Mouse (Mus musculus): ENCODE measurements around the gene Otog.
A peak's percentile ranks its signal among the peaks of the same experiment; 100 is the strongest.

Gene Otog

DNA sequence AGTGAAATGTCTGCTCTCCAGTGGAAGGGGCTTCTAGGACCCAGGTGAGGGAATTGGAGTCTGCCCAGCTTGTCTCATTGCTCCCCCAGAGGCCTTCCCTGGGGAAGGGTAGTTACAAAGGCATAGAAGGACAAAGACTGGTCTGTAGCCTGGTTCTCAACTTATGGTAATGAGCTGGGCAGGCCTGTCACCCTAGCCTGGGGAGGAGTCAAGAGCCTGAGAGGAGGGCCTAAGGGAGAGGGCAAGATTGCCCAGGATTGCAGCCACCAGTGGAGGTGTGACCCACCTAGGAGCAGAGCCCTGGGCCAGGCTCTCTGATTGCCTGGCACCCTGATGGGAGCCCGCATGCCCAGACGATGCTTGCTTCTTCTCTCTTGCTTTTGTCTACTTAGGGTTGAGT lies at the start of gene Otog:
Gene Otog, plus strand, starts transcription at position 292 of the 400 bp plus-strand sequence.
- no peak for DNase-seq

DNA sequence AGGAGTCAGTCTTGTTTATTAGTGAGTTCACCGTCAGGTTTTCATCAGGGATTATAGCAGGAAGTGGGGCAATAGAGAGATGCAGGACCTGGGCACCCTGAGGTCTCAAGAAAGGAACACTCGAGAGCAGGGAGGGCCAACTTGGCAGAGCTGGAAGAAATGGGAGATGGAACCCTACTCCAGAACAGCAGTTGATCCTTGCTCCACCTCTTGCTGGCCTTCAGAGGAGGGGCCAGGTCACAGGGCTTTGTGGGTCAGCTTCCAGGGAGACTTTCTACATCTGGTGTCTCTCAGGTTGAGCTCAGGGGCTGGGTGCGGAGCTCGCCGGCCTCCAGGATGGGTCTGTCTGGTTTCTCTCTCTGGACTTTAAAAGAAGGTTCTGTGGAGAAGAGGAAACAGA lies 45.4 kb upstream of the Otog start:
- DNase-seq, result no peak

DNA sequence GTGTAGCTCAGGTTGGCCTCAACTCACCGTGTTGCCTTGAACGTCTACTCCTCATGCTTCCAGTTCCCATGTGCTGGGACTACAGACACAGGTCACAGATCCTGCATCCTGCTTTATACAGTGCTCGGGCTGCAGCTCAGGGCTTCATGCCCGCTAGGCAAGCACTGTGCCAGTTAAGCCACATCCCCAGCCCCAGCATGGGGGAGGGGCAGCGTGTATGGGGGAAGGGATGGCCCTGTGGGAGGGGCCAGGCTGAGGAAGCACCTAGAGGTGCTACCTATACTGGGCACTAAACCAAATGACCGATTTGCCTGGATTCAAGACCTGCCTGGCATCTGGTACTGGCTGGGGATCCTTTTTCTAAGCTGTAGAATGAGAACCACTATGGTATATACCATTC lies 40.8 kb upstream of the Otog start:
- DNase-seq, result no peak

DNA sequence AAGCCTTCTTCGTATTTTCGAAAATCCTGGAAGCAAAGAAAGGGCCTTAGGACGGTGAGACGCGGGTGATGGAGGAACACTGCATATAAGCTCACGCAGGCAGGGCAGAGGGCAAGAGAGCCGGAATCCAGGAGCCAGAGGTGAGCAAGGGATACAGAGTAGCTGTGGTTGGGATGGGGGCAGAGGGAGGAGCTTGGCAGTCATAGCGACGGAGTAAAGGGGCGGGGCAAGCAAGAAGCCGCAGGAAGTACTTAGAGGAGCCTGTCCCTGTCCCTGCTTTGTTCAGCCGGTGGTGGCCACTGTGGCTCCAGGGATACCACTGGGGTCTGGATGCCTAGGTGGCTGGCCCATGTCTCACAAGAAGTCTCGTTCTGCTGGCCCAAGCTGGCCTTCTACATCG lies 39.1 kb upstream of the Otog start:
- DNase-seq, result no peak

DNA sequence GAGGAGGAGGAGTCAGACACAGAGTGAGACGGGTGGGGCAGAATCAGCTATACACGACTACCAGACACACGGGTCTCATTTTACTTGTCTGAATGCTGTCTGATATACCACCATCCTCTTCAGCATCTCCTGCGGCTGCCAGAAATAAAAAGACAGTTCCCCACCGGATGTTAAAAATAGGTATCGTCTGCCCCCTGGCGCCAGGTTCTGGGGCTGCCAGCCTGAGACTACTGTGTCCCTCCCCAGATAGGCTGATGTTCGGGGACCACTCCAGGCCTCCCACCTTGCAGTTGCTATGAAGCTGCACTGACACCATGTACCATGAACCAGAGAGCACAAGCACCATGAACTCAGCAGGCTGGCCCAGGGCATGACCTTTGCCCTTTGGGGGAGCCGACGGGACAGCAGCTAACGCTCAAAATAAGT lies 36.7 kb upstream of the Otog start:
- DNase-seq, result peak in 1 of 2 experiments; percentile 43

DNA sequence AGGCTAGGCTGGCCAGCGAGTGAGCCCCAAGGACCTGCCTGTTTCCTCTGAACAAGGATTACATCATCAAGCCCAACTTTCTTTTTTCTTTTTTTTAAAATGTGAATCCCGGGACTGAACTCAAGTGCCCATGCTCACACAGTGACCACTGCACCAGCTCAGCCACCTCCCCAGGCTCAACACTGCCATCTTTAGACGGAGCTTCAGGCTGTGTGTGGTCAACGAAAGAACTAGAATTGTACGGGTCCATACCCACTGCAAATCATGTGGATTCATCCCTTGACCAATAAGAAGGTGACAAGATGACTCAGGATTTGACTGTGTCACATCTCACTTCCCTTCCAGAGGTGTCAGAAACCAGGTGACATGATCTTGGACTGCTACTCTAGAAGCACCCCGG lies 36.0 kb upstream of the Otog start:
- DNase-seq, result no peak

DNA sequence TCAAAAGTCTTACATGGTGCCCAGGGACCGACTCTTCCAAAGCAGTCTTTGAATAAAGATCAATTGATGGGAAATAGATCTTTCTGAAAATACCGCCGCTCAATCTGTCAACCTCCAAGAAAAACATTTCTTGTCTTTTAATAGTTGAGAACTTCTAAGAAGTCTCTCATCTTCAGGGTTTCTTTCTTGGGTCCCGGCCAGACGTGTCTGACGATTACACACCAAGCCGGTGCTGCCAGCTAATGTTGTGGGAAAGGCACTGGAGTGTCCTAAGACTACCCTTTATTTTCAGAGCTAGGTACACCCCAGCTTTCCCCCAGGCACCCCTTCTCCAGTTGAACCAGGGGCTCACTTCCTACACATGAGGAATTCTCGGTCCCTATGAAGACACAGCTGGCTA lies 32.7 kb upstream of the Otog start:
- no peak for DNase-seq

DNA sequence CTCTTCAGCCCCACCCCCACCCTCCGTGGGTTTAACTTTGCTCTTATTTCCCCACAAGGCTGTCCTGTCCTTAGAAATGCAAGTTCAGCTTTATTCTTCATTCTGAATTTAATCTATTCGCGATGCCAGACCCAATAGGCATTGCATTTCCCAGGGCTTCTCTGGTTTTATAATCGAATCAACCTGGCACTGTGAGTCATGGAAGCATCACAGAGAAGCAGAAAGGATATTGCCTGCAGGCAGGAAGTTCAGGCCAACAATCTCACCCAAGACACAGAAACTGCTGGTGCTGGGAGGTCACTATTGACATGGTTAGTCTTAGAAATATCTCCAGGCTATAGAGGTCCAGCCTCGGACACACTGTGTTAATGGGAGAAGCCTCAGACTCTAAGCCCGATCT lies 30.5 kb upstream of the Otog start:
- DNase-seq, result no peak

DNA sequence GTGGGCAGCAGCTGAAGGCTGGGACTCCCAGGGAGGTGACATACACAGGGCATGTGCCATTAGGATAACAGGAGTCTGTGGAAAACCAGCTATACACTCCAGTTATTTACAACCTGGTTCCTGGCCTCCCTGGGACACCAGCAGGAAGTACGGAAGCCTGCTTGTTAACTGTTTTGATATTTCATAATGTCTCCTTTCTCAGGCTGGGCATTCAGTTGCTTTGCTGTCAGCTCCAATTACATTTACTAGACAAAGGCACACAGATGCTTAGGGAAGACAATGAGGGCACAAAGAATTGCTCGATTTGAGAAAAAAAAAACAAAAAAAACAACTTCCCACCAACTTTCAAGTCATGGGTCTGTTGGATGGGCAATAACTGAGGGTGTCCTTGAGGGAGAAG lies 24.3 kb upstream of the Otog start:
- DNase-seq, result no peak

DNA sequence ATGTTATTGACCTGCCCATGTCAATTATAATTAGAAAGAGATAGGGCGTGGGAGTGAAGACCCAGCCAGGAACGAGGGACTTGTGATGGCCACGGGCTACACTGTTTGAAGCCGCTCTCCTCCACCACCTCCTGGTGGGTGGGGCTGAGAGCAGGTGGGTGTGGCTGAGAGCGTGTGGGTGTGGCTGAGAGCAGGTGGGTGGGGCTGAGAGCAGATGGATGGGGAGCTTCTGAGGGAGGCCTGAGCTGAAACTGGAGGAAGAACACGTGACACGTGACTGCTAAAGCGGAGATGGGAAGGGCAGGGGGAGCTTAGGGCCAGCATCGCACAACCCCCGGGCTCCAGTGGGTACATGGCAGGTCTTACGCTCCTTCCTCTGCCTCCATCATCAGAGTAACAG lies 22.4 kb upstream of the Otog start:
- no peak for DNase-seq

DNA sequence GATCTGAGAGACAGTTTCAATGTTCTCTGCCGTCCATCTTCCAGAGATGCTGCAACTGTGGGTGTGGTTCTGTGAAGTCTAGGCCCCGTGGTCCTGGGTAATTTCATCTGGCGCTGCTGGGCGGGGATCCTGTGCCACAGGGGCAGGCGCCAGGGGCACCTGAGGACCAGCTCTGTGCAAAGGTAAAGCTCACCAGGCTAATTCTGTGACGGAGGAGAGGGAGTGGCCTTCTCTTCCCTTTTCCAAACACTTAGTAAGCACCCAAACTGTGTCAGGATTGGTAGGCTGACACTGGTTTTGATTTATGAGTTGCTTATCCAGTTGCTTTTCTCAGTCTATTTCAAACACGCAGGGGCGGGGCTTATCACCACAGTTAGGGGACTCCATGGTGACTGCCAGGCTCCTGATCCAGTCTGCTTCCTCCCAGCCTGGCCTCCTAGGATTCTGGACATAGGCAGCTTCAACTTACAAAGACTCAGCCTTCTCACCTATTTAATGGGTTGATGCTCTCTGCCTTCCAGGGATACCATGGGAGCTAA lies 20.1 kb upstream of the Otog start:
- DNase-seq, result no peak

DNA sequence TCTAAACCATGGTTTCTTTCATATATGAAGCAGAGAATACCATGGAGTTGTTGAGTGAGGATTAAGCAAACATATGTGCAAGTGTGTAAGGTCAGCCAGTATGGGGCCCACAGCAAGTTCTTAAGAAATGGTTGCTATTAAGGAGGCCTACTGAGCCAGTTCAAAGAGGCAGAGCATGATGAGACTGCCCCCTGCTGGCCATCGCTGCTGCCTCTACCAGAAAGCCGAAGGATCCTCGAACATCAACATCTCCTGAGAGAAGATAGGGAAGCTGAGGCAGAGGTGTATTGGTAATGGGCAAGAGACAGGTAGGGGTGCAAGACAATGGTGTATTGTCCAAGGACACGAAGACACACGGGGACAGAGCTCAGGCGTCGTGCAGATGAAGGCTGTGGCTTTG lies 14.5 kb upstream of the Otog start:
- peak in 1 of 2 experiments; percentile 36 for DNase-seq

DNA sequence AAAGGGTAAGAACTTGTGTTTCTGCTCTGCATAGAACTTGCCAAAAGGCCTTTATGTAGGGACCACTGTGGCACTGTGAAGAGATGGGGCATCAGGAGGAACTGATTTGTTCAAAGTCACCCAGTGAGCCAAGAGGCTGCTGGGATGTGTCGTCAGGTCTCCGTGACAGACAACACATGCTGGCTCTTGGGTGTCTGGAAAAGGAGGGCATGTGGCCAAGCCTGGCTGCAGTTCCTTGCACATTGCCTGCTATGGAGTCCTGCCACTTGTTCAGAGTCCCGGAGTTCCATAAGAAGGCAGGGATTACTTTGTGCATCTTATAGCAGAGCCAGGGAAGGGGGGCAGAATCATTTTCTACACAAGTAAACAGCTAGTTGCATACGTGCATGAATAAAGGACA lies 13.9 kb upstream of the Otog start:
- peak; percentile 19 to 69 for DNase-seq

DNA sequence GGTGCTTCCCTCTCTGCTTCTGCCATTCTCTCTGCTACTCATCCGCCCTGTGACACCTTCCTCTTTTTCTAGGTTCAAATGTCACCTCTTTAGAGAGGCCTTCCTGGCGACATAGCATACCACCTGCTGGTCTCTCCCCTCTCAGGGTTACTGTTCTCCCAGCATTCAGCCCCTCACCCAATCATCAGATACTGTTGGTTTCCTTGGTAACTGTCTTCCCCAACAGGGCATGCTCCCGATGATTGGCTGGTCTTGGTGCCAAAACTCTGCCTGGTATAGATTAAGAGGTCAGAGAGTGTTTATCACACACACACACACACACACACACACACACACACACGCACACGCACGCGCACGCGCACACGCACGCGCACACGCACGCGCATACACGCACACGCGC lies 4.8 kb upstream of the Otog start:
- no peak for DNase-seq

DNA sequence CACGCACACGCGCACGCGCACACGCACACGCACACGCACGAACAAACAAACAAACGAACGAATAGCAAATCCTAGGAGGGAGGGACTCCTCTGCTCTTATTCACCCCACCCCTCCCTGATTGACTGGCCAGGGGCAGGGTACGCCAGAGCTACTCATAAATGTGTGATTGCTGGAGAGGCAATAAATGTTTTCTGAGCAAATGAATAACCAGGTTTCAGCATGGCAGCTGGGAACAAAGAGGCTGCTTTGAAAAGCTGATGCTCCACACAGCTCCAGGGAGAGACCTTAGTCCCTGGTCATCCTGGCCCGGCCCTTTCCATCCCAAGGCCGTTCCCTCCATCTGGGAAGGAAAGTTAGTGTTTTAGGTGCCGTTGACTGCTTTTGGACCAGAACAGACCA lies 4.4 kb upstream of the Otog start:
- no peak for DNase-seq

DNA sequence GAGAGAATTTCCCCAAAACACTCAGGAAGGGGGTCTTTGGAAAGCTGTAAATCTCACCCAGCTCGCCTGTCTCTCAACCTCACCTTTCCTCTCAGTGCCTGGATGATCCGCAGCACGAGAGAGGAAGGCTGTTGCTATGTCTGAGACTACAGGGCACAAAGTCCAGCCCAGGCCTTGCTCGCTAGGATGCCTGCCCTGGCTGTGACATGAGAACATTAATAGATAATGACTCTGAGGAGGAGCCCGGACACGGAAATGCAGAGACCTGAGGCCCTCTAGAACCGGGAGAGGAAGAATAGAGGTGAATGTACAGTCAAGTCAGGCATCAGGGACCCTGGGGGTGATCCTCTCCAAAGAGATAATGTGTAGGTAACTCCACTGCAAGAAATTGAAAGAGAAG lies 3.6 kb upstream of the Otog start:
- DNase-seq, result no peak

DNA sequence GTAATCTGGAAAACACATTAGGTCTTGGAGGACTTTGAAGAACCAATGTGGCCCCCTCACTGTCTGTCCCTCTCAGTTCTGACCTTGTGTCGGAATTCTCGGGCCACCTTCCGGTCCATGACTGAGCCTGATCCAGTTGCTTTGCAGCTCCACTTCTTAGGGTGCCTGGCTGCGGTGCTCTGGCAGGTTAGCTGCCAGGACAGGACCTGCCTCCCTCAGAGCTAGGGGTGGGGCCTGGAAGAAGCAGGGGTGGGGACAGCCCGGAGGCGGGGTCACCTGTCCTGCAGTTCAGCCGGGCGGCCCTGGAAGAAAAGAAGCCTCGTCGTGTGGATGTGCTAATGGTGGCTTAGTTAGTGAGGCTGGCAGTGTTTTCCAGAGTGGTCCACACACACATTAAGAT lies 2.4 kb upstream of the Otog start, which contains the start of gene Ush1c:
Gene Ush1c, minus strand, starts transcription at position 158 of the 400 bp plus-strand sequence.
- no peak for DNase-seq

DNA sequence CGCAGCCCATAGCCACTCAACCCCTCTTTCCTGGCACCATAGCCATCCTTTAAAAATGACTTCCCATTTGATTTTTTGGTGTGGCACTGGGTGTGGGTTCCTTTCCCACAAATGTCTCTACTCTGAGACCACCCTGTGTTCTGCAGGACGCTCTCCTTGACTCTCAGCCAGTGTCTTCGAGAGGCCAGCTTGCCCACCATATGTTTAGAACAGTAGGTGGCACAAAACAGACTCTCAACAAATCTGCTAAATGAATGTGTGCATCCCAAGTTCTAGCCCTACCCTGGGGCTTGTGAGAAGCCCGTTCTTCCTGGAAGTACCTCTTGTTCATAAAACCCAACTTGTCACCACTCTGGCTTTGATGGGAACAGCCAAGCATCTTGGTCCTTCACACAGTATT lies 696 bp upstream of the Otog start:
- no peak for DNase-seq

DNA sequence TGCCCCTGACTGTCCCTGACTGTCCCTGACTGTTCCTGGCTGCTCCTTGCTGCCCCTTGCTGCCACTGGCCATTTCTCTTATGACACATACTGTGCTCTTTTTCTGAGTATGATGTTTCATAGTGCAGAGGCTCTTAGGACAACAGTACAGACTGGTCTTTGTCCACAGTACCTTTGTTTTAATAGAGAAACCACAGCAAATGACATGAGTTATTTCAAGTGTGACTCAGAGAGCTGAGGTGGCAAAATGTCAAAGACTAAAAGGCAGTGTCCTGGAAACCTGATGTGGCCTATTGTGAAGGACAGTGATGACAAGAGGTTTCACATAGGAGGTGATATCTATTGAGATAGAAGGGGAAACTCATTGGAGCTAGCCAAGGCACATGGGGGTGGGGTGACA lies 6.1 kb downstream of the Otog start:
- no peak for DNase-seq

DNA sequence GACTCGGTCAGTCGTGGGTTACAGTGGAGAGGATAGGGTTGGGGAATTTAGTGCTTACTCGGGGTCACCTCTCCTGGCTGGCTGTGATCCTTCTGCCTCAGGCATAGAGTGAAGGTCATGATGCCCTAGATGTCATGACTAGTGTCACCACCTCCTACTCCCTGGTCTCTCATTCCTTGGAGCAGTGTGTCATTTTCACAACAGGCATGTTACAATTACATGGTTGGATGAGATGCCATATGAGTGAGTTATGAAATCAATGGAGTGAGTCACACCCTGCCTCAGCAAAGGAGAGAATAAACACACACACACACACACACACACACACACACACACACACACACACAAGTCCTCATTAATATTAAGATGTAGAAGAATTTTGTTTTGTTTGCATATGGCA lies 6.8 kb downstream of the Otog start:
- DNase-seq, result no peak

DNA sequence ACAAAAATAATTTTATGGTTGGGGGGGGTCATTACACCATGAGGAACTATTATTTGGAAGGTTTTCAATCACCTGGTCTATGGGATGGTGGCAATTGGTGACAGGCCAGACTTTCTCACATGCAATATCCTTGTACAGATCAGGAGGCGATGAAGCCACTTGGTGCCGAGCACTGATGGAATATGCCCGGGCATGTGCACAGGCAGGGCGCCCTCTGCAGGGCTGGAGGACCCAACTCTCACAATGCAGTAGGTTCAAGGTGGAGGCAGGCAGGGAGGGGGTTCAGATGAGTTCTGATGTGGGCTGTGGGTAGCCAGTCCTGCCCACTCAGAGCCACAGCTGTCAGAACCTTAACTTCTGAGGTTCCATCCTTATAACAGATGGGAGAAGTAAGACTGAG lies 11.1 kb downstream of the Otog start:
- DNase-seq, result no peak

DNA sequence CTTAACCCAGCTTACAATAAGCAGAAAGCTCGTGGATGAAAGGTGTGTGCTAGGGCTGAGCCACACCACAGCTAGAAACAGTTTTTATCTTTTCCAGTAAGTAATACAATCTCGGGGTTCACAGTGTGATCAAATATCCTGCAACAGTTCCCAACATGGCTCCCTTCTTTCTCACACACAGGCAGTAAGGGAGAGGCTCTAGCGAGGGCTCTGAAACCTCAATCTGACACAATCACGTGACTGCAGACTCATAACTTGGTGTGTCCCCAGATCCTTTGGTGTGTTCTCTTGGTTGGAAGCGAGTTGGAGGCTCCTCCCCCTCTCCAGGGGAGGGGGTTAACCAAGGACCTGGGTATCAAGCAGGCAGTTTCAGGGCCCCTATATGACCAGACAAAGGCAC lies 35.4 kb downstream of the Otog start:
- DNase-seq, result no peak

DNA sequence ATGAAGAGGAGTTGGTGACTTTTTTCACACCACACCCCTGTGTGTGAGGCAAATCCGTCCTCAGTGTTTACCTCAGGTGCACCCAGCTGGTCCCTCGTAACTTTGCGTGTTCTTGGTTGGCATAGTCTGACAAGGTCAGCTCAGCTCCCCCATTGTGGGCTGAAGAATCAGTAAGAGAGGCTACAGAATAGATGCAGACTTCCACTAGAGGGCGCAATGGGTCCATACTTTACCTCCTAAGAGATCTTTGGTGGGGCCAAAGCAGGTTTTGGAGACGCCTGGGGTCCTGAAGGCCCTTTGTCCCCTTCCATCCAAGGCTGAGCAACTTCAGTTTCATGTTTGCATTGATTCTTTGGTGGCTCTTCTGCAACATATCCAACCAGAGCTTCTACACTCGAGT lies 39.2 kb downstream of the Otog start:
- DNase-seq, result peak in 1 of 2 experiments; percentile 49

DNA sequence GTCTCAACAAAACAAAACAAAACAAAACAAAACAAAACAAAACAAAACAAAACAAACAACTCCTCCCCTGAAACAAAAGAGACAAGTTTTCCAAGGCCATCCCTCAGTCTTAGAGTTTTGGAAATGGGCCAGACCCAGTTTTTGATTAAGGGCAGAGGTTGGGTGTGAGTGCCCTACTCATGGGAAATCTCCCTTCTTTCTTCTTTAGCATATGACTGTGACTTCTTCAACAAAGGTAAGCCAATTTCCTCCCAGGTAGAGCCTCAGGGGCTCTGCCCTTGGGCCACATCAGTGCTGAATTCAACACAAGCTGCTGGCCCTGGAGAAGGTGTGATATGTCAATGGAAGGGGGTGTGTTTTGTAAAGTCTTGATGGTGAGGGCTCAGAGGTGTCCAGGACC lies 40.1 kb downstream of the Otog start:
- no peak for DNase-seq

DNA sequence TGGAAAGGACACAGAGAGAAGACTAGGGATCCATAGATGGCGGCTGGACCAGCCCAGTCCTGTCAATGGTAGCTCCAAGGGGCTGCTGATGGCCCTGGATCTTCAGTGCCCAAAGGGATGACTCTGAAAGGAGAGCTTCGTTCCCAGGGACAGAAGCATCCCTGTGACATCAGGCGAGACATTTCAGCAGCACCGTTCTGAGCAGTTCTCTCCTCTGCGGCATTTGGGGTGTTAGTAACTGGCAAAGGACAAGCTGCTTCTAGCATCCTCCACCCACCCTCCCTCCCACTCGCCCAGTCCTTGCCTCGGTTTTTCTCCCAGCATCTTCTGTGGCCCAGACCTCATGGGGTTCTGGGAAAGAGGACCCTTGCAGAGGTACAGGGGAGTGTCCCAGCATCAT lies 41.5 kb downstream of the Otog start:
- DNase-seq, result no peak

DNA sequence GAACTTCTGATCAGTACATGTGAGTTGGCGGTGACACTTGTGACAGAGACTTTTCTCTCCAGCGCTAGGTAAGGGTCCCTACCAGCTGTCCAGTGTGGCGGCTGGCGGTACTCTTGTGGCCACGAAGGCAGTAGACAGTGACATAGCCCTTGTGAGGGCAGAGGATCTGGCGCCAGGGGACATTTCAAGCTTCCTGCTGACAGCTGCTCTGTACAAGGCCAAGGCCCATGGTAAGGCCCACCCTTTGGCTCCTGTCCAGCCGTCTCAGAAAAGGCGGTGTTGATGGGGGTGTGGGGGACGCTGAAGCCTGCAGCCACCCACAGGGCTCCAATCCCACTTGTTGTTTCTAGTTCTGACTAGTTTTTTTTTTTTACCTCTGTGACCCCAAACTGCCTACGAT lies 42.9 kb downstream of the Otog start:
- DNase-seq, result peak; percentile 57 to 74
